8 mouse cellular contexts compared by ENCODE assay signal in the genomic region with DNA sequence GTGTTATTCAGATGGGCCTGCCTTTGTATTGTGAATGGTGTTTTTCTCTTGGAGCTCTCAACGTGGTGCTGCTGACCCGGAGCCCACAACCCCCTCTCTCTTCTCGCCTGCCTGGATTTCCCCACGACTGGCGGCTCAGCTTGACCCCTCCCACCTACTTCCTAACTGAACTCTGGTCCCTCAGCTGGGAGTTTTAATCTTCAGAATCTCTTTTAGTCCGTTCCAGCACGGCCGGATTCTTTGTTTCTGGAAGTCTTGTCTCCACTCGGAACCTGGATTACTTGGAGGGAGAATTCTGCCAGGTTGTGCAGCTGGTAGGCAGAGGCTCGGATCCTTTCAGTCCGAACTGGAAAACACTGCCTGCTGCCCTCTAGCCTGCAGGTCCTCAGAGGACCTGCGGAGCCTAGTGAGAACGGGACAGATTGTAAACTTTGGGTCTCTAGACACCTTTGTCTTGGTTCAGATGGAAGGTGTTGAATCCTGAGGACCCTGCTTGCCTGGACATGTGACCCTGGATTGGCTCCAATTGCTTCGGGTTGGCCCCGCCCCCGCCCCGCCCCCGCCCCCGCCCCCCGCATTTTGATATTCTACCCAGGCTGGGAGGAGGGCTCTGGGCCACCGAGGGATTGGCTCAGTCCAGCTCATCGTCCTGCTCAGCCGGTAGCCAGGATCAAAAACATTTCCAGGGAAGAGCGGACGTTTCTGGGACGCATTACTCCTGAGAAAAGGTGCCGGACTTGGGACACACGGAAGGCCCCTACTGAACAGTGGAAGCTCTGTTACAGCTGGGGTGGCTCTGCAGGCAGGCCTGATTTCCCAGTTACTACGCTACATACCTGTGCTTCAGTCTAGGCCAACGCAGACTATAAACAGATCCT. TPM values are rescaled to one million over a fixed set of nuclear protein-coding genes. Genes with fewer than 3 reads are reported as not detected.
A peak's percentile ranks its signal among the peaks of the same experiment; 100 is the strongest.
DNase-seq lines count a peak whose midpoint lies in the region; ATAC-seq lines count a peak whose summit lies in the region.

A gene (plus strand): TSS at position 200 of the 878 bp plus-strand sequence.

- peaks cover 2% of the 10 kb centered on the region; the same call in 1 of the 2 replicates for H3K36me3 ChIP-seq in forebrain, embryonic 16.5 days (ENCODE audit: control insufficient read depth, insufficient read depth)
- H3K36me3 ChIP-seq in hindbrain, embryonic 12.5 days = peaks cover 8% of the 10 kb centered on the region; the same call in 1 of the 2 replicates
- peaks cover 12% of the 10 kb centered on the region for H3K36me3 ChIP-seq in limb, embryonic 15.5 days
- H3K36me3 ChIP-seq in midbrain, embryonic 14.5 days (ENCODE audit: control insufficient read depth, insufficient read depth, low read length) = no peaks in the 10 kb centered on the region

- 1% methylated on average over 30 of the region's 30 CpGs for WGBS in forebrain, embryonic 16.5 days
- under 1% methylated on average over 30 of the region's 30 CpGs for WGBS in hindbrain, embryonic 12.5 days
- under 1% methylated on average over 30 of the region's 30 CpGs for WGBS in limb, embryonic 15.5 days
- 1% methylated on average over 30 of the region's 30 CpGs for WGBS in midbrain, embryonic 14.5 days

- H3K4me2 ChIP-seq in forebrain, embryonic 16.5 days (ENCODE audit: low read length) = peak within 1 kb of the TSS; percentile 94
- H3K4me2 ChIP-seq in hindbrain, embryonic 12.5 days (replicated peaks) = peak within 1 kb of the TSS; percentile 82
- H3K4me2 ChIP-seq in limb, embryonic 15.5 days = peak within 1 kb of the TSS; percentile 79
- H3K4me2 ChIP-seq in midbrain, embryonic 14.5 days (ENCODE audit: low read length) = peak within 1 kb of the TSS; percentile 84

- H3K9ac ChIP-seq in forebrain, embryonic 16.5 days (replicated peaks; ENCODE audit: low read depth, low read length) = peak within 1 kb of the TSS; percentile 67
- H3K9ac ChIP-seq in hindbrain, embryonic 12.5 days = peak within 1 kb of the TSS; percentile 68
- H3K9ac ChIP-seq in limb, embryonic 15.5 days = peak within 1 kb of the TSS; percentile 50
- peak within 1 kb of the TSS; percentile 64 for H3K9ac ChIP-seq in midbrain, embryonic 14.5 days (replicated peaks; ENCODE audit: low read length)

- H3K4me3 ChIP-seq in forebrain, embryonic 16.5 days (replicated peaks; ENCODE audit: low read length) = peak within 1 kb of the TSS; percentile 57
- peak within 1 kb of the TSS; percentile 46 for H3K4me3 ChIP-seq in hindbrain, embryonic 12.5 days
- H3K4me3 ChIP-seq in limb, embryonic 15.5 days = peak within 1 kb of the TSS; percentile 52
- peak within 1 kb of the TSS; percentile 48 for H3K4me3 ChIP-seq in midbrain, embryonic 14.5 days (replicated peaks; ENCODE audit: low read depth, low read length)

- H3K27ac ChIP-seq in forebrain, embryonic 16.5 days (ENCODE audit: low read length) = peak within 1 kb of the TSS; percentile 65
- H3K27ac ChIP-seq in hindbrain, embryonic 12.5 days = peak within 1 kb of the TSS; percentile 84
- peak within 1 kb of the TSS; percentile 82 for H3K27ac ChIP-seq in limb, embryonic 15.5 days
- H3K27ac ChIP-seq in midbrain, embryonic 14.5 days (replicated peaks; ENCODE audit: low read depth, low read length) = peak within 1 kb of the TSS; percentile 85

- peak; percentile 18 for DNase-seq in cerebellum, adult 9-10 months
- peak; percentile 73 for DNase-seq in adrenal gland, postnatal 14 days
- peak; percentile 80 for DNase-seq in midbrain, embryonic 14.5 days
- DNase-seq in yolk sac, embryonic 10.5 days (ENCODE audit: low spot score) = peak; percentile 90

- no peaks in the 10 kb centered on the region for H3K27me3 ChIP-seq in forebrain, embryonic 16.5 days (replicated peaks; ENCODE audit: control insufficient read depth, insufficient read depth, low read length)
- no peaks in the 10 kb centered on the region for H3K27me3 ChIP-seq in hindbrain, embryonic 12.5 days
- no peaks in the 10 kb centered on the region for H3K27me3 ChIP-seq in limb, embryonic 15.5 days
- no peaks in the 10 kb centered on the region for H3K27me3 ChIP-seq in midbrain, embryonic 14.5 days (ENCODE audit: control insufficient read depth, insufficient read depth, low read length)

- H3K9me3 ChIP-seq in forebrain, embryonic 16.5 days (ENCODE audit: control insufficient read depth, low read length) = no peaks in the 10 kb centered on the region
- H3K9me3 ChIP-seq in hindbrain, embryonic 12.5 days (replicated peaks) = no peaks in the 10 kb centered on the region
- H3K9me3 ChIP-seq in limb, embryonic 15.5 days = no peaks in the 10 kb centered on the region
- H3K9me3 ChIP-seq in midbrain, embryonic 14.5 days (ENCODE audit: control insufficient read depth, low read length) = no peaks in the 10 kb centered on the region

- ATAC-seq in cerebellum, adult (ENCODE audit: insufficient number of reproducible peaks, low FRiP score, low TSS enrichment) = no peak; the same call in 1 of the 2 replicates
- peak; percentile 87 for ATAC-seq in forebrain, embryonic 16.5 days
- ATAC-seq in hindbrain, embryonic 12.5 days (ENCODE audit: low FRiP score) = peak; percentile 94
- peak; percentile 75 for ATAC-seq in limb, embryonic 15.5 days (ENCODE audit: insufficient number of reproducible peaks, low FRiP score, low TSS enrichment, low read depth)
- ATAC-seq in midbrain, embryonic 14.5 days (ENCODE audit: low FRiP score, low TSS enrichment) = peak; percentile 89

- H3K4me1 ChIP-seq in forebrain, embryonic 16.5 days (replicated peaks; ENCODE audit: control insufficient read depth, insufficient read depth, low read length) = peaks cover 18% of the 10 kb centered on the region
- H3K4me1 ChIP-seq in hindbrain, embryonic 12.5 days = peaks cover 20% of the 10 kb centered on the region
- peaks cover 18% of the 10 kb centered on the region for H3K4me1 ChIP-seq in limb, embryonic 15.5 days
- H3K4me1 ChIP-seq in midbrain, embryonic 14.5 days (ENCODE audit: control insufficient read depth, insufficient read depth, low read length) = peaks cover 16% of the 10 kb centered on the region

RNA-seq across cellular contexts. Expression of the gene that starts here (rescaled TPM):
- 7.7 and 7.9 TPM in 2 replicates for total RNA-seq in adrenal gland, postnatal 14 days (2021)
- 6.7 and 8.9 TPM in 2 replicates for polyA plus RNA-seq in forebrain, embryonic 16.5 days (2015; fragmentation: Nextera tagmentation; extraction: Ambion mirVana)
- polyA plus RNA-seq in hindbrain, embryonic 12.5 days (2016; fragmentation: Nextera tagmentation; extraction: Ambion mirVana) = 11.7 and 13.3 TPM in 2 replicates
- polyA plus RNA-seq in limb, embryonic 15.5 days (2015; fragmentation: Nextera tagmentation; extraction: Ambion mirVana) = 12.6 and 12.9 TPM in 2 replicates
- 10.4 and 10.8 TPM in 2 replicates for polyA plus RNA-seq in midbrain, embryonic 14.5 days (2014; fragmentation: Nextera tagmentation; extraction: Ambion mirVana)

Comparison
In these comparisons a context has a peak if more than half of its experiments do, and no peak if none do; other contexts are left out.
1. DNase-seq: peak in every context shown above with its lines; median percentile 90 in yolk sac, embryonic 10.5 days; 80 in midbrain, embryonic 14.5 days; 73 in adrenal gland, postnatal 14 days; 18 in cerebellum, adult 9-10 months.